Mouse (Mus musculus) limb, embryonic 11.5 days (tissue): Measurements from ENCODE around the gene Sorbs2. TPM values are rescaled to one million over a fixed set of nuclear protein-coding genes. Genes with fewer than 3 reads are reported as not detected.

Source experiments
- ATAC-seq: fragments of 200-750 bp; cut with Nextera tagmentation; 2 replicates; pipeline ENCODE4 v1.8.0; 2017; ENCODE audit warnings: low read depth; ENCODE audit not compliant: insufficient number of reproducible peaks, low FRiP score, low TSS enrichment
- DNase-seq: peaks from one replicate; pipeline ENCODE4 v3.0.0-alpha.2; 2015; ENCODE audit warnings: low spot score
- H3K27ac ChIP-seq: fragments of 300-500 bp; sonication (generic); replicated peaks from 2 replicates; pipeline ENCODE4 v1.5.1; 2014; ENCODE audit warnings: low read depth, mild to moderate bottlenecking, low read length
- H3K27me3 ChIP-seq: fragments of 300-500 bp; sonication (generic); 2 replicates; pipeline ENCODE4 v1.6.1; 2014; ENCODE audit warnings: mild to moderate bottlenecking, low read length, mixed read lengths; ENCODE audit not compliant: control insufficient read depth, insufficient read depth
- H3K36me3 ChIP-seq: fragments of 300-500 bp; sonication (generic); 2 replicates; pipeline ENCODE4 v1.6.1; 2014; ENCODE audit warnings: mild to moderate bottlenecking, low read length, moderate library complexity, mixed read lengths; ENCODE audit not compliant: control insufficient read depth, insufficient read depth
- H3K4me1 ChIP-seq: fragments of 300-500 bp; sonication (generic); 2 replicates; pipeline ENCODE4 v1.6.1; 2014; ENCODE audit warnings: low read length, mixed read lengths; ENCODE audit not compliant: control insufficient read depth, insufficient read depth
- H3K4me2 ChIP-seq: fragments of 300-500 bp; sonication (generic); 2 replicates; pipeline ENCODE4 v1.6.1; 2014; ENCODE audit warnings: low read depth, mild to moderate bottlenecking, moderate library complexity; ENCODE audit not compliant: severe bottlenecking
- H3K4me3 ChIP-seq: fragments of 300-500 bp; sonication (generic); 2 replicates; pipeline ENCODE4 v1.5.1; 2014; ENCODE audit warnings: low read depth, low read length
- H3K9ac ChIP-seq: fragments of 300-500 bp; sonication (generic); 2 replicates; pipeline ENCODE4 v1.6.1; 2014; ENCODE audit warnings: mild to moderate bottlenecking, low read length
- H3K9me3 ChIP-seq: fragments of 300-500 bp; sonication (generic); 2 replicates; pipeline ENCODE4 v1.6.1; 2016; ENCODE audit warnings: low read length; ENCODE audit not compliant: control insufficient read depth
- WGBS: fragments of 180-500 bp; shearing (Covaris S2); extraction: QIAGEN DNeasy Blood & Tissue Kit; methylation state at CpG from one replicate; pipeline ENCODE4 v1.1.7; 2014; 5-methylcytosine and 5-hydroxymethylcytosine counted together
- polyA plus RNA-seq: library from polyadenylated mRNA; unstranded; fragments of >200 nt; fragmentation: Nextera tagmentation; extraction: Ambion mirVana; gene quantifications from 2 replicates; pipeline ENCODE4 v1.2.1, GENCODE M21; 2014

Sorbs2 gene
- polyA plus RNA-seq, 1 experiment from 2014 or later: 26.1 TPM

DNA sequence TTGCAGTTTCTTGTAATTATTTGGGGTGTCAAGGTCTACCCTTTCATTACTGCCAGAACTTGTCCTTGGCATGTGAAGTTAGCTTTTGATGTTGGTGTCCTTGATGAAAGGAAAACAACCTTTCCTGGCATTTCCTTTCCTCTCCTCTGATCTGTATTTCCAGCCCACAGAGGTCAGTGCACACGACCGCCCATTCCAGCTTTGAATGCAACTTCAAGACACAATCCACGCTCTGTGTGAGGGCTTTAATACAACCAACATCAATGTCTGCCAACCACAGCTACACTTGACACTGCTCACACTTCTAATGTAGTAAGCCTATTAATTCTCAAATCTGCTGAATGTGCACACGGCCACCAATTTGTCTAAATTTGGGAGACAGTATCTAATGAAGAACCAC, 47.0 kb downstream of the Sorbs2 start:
- H3K4me1 ChIP-seq: no peaks in the 10 kb centered on the region
- no peak for DNase-seq
- H3K36me3 ChIP-seq: no peaks in the 10 kb centered on the region
- no peak overlapping the region for H3K4me2 ChIP-seq
- 79% methylated on average over 4 of the region's 4 CpGs for WGBS
- no peak overlapping the region for H3K4me3 ChIP-seq
- no peak for ATAC-seq
- no peak overlapping the region for H3K9ac ChIP-seq
- no peaks in the 10 kb centered on the region for H3K9me3 ChIP-seq
- no peak overlapping the region for H3K27ac ChIP-seq
- H3K27me3 ChIP-seq: no peaks in the 10 kb centered on the region

DNA sequence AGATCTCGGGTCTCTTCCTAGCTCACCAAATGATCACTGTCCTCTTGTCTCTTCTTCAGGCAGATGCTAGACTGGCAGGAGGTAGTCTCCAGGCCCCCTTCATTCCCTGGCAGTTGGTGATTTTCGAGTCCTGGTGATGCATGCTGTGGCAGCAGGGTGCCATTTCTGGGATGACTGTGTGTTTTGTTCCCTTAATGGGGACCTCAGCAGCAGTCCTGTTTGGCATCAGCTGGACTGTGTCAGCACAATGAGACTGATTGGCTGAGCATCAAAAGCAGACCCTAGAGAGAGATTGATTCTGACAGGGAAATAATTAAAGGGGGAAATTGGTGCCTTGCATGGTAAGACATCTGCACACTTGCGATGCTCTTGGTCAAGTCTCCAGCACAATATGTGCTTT, 50.3 kb downstream of the Sorbs2 start:
- no peak overlapping the region for H3K27ac ChIP-seq
- H3K4me1 ChIP-seq: no peaks in the 10 kb centered on the region
- DNase-seq: no peak
- H3K9ac ChIP-seq: no peak overlapping the region
- no peaks in the 10 kb centered on the region for H3K36me3 ChIP-seq
- H3K4me2 ChIP-seq: no peak overlapping the region
- WGBS: 53% methylated on average over 3 of the region's 3 CpGs
- H3K27me3 ChIP-seq: no peaks in the 10 kb centered on the region
- no peak for ATAC-seq
- H3K9me3 ChIP-seq: no peaks in the 10 kb centered on the region
- no peak overlapping the region for H3K4me3 ChIP-seq

DNA sequence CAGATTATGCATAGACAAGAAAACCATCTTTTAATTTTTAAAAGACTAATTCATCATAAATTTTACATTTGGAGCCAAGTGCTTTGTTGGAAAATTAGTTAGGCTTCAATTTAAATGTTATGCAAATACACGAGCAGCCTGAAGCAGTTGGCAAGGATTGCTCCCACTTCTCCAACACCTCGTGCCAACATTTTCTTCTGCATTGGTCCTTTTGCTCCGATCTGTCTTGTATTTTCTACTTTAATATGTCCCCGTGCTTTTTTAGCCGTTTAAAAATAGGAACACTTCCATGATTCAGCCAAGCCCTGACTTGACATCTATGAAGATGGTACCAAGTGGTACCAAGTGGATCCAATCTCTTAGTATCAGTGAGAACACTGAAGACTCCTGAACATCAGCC, 50.8 kb downstream of the Sorbs2 start:
- Histone ChIP-seq H3K27ac (no peak overlapping the region), H3K27me3 (no peaks in the 10 kb centered on the region), H3K9me3 (no peaks in the 10 kb centered on the region), H3K4me2 (no peak overlapping the region), H3K4me3 (no peak overlapping the region), H3K4me1 (no peaks in the 10 kb centered on the region), H3K36me3 (no peaks in the 10 kb centered on the region), H3K9ac (no peak overlapping the region)
- 88% methylated on average over 5 of the region's 5 CpGs for WGBS
- no peak for ATAC-seq
- no peak for DNase-seq

DNA sequence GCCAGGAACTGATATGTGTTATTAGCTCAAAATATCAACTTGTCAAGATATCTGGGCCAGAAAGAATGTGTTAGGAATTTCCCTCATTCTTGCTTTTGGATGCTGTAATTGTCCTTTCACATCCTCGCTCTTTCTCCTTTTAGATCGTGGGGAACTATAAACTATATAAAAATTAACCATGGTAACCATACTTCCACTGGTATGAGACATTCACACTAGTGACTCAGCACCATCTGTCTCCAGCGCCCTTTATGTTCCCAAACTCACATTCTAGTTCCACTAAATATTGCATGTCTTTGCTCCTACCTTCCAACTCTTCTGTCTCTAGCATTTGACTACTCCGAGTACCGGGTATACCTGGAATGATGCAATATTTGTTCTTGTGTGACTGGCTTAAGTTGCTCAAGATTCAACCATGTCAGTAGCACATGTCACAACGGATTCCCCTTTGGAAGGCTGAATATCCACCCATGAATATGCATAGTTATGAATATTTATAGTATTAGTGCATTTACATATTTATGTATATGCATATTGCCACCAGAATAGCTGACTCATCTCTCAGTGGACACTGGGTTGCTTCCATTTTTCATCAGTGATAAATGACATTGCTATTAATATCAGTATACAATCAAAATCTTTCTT, 51.7 kb downstream of the Sorbs2 start:
- H3K9me3 ChIP-seq: no peaks in the 10 kb centered on the region
- H3K27me3 ChIP-seq: no peaks in the 10 kb centered on the region
- no peak overlapping the region for H3K9ac ChIP-seq
- no peak for DNase-seq
- no peaks in the 10 kb centered on the region for H3K36me3 ChIP-seq
- no peak overlapping the region for H3K4me3 ChIP-seq
- H3K4me2 ChIP-seq: no peak overlapping the region
- H3K4me1 ChIP-seq: no peaks in the 10 kb centered on the region
- no peak for ATAC-seq
- no peak overlapping the region for H3K27ac ChIP-seq
- WGBS: 88% methylated on average over 6 of the region's 6 CpGs

DNA sequence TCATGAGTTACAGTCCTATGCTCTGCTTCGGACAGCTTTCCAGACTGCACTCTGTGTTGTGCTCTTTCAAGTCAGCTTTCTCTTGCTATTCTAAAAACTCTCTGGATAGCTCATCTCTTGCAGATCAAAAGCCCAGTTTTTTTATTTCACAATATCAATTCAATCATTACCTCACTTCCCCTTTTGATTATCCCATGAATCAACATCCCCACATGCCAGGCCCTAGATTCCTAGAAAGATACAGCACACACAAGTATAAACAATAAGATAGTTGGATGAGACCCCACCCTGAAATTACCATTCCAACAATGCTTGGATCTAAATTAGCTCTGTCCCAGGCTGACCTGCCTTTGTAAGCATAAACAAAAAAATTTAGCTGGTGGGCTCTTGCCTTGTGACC, 57.6 kb downstream of the Sorbs2 start:
- Histone ChIP-seq H3K36me3 (no peaks in the 10 kb centered on the region), H3K9ac (no peak overlapping the region), H3K4me2 (no peak overlapping the region), H3K9me3 (no peaks in the 10 kb centered on the region), H3K4me3 (no peak overlapping the region), H3K27me3 (no peaks in the 10 kb centered on the region), H3K4me1 (no peaks in the 10 kb centered on the region), H3K27ac (no peak overlapping the region)
- DNase-seq (no peak), ATAC-seq (no peak)
- 91% methylated on average over 1 of the region's 1 CpGs for WGBS

DNA sequence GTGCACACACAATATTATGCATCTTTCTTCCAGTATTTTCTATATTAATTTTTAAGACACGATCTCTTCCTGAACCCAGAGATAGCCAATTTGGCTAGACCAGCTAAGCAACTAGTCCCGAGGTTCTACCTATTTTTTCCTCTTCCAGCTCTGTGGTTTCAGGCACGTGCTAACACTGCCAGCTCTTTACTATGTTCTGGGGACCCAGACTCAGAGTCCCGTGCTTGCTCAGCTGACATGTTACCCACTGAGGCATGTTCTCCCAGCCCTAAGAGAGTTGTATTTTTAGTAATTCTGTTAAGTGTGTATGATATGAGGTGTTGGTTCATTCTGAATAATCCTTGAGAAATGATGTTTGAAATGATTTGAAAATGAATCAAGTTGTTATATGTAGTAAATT, 62.5 kb downstream of the Sorbs2 start:
- Histone ChIP-seq H3K4me3 (no peak overlapping the region), H3K27me3 (no peaks in the 10 kb centered on the region), H3K4me1 (no peaks in the 10 kb centered on the region), H3K9ac (no peak overlapping the region), H3K4me2 (no peak overlapping the region), H3K9me3 (no peaks in the 10 kb centered on the region), H3K36me3 (no peaks in the 10 kb centered on the region), H3K27ac (no peak overlapping the region)
- 86% methylated on average over 4 of the region's 4 CpGs for WGBS
- no peak for DNase-seq
- ATAC-seq: no peak

DNA sequence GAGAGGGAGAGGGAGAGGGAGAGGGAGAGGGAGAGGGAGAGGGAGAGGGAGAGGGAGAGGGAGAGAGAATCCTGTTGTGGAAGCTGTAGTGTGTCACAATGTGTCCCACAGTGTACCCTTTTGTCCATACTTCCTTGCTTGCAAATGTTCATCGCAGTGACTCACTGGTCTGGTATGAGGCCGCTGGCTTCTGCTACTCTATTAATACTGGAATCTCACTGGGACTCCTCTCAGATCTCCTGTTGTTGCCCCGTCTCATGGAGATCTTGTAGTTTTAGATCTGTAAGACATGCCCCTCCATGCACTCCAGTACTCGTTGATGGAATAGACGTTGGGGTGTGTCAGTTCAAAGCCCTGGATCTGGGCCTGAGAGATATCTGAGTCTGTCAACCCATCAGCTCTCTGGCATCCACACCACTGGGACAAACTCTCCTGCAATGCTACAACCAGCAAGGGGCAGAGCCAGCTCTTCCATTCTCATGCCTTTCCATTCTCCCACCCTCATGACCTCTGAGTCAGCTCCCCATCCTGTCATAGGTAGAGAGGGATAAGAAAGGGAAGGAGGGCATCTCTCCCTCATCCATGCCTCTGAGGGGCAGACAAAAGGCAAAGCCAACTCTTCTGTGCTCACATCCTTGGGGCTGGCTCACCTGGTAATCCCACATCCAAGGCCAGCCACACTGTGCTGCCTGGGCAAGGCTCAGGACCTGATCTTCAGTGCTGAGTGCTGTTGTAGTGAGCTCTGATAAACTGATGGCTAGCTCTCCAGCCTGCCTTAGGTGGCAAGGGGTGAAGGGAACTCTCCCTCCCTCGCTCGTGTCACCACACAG, 72.3 kb downstream of the Sorbs2 start:
- ATAC-seq (no peak), DNase-seq (no peak)
- H3K4me1 ChIP-seq: no peaks in the 10 kb centered on the region
- no peaks in the 10 kb centered on the region for H3K27me3 ChIP-seq
- no peaks in the 10 kb centered on the region for H3K36me3 ChIP-seq
- no peak overlapping the region for H3K4me3 ChIP-seq
- H3K9ac ChIP-seq: no peak overlapping the region
- no peak overlapping the region for H3K27ac ChIP-seq
- no peaks in the 10 kb centered on the region for H3K9me3 ChIP-seq
- no peak overlapping the region for H3K4me2 ChIP-seq
- 81% methylated on average over 7 of the region's 7 CpGs for WGBS

DNA sequence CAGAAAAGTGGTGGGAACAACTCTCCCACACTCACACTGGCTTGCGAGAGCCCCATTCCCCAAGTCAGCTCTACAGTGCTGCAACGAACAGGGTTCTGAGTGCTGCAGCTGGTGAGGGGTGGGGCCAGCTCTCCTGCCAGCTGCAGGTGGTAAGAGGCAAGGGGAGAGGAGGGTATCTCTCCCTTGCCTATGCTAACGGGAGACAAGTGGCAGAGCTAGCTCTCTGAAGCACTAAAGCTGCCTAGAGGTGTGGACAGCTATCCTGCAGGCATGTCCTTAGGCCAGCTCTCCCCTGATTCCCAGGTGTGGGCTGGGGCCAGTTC, 72.9 kb downstream of the Sorbs2 start:
- H3K9ac ChIP-seq: no peak overlapping the region
- H3K36me3 ChIP-seq: no peaks in the 10 kb centered on the region
- H3K4me2 ChIP-seq: no peak overlapping the region
- no peaks in the 10 kb centered on the region for H3K27me3 ChIP-seq
- H3K27ac ChIP-seq: no peak overlapping the region
- WGBS: 45% methylated on average over 3 of the region's 3 CpGs
- H3K4me3 ChIP-seq: no peak overlapping the region
- no peaks in the 10 kb centered on the region for H3K9me3 ChIP-seq
- DNase-seq (no peak), ATAC-seq (no peak)
- H3K4me1 ChIP-seq: no peaks in the 10 kb centered on the region
